Mouse (Mus musculus) intestine, embryonic 14.5 days (tissue): ENCODE data around the gene Parp16. TPM values are rescaled to one million over a fixed set of nuclear protein-coding genes. Genes with fewer than 3 reads are reported as not detected.

Source experiments
- ATAC-seq: fragments of 200-750 bp; cut with Nextera tagmentation; replicated peaks from 2 replicates; pipeline ENCODE4 v1.8.0; 2017; ENCODE audit warnings: low read depth, moderate number of reproducible peaks, moderate TSS enrichment, moderate library complexity; ENCODE audit not compliant: low FRiP score, low TSS enrichment
- DNase-seq: peaks from one replicate; pipeline ENCODE4 v3.0.0-alpha.2; 2018; ENCODE audit warnings: low spot score
- H3K27ac ChIP-seq: fragments of 300-500 bp; sonication (generic); 2 replicates; pipeline ENCODE4 v1.5.1; 2014; ENCODE audit warnings: low read depth, mild to moderate bottlenecking, control low read depth
- H3K27me3 ChIP-seq: fragments of 300-500 bp; sonication (generic); replicated peaks from 2 replicates; pipeline ENCODE4 v1.6.1; 2014; ENCODE audit warnings: low read length, control low read depth; ENCODE audit not compliant: control insufficient read depth, insufficient read depth
- H3K36me3 ChIP-seq: fragments of 300-500 bp; sonication (generic); 2 replicates; pipeline ENCODE4 v1.6.1; 2014; ENCODE audit warnings: low read length, control low read depth; ENCODE audit not compliant: control insufficient read depth, insufficient read depth
- H3K4me1 ChIP-seq: fragments of 300-500 bp; sonication (generic); replicated peaks from 2 replicates; pipeline ENCODE4 v1.6.1; 2014; ENCODE audit warnings: low read length, control low read depth, mixed read lengths; ENCODE audit not compliant: control insufficient read depth, insufficient read depth
- H3K4me2 ChIP-seq: fragments of 300-500 bp; sonication (generic); 2 replicates; pipeline ENCODE4 v1.6.1; 2014; ENCODE audit warnings: low read length
- H3K4me3 ChIP-seq: fragments of 300-500 bp; sonication (generic); 2 replicates; pipeline ENCODE4 v1.5.1; 2014; ENCODE audit warnings: low read depth, low read length, control low read depth, mixed read lengths
- H3K9ac ChIP-seq: fragments of 300-500 bp; sonication (generic); 2 replicates; pipeline ENCODE4 v1.6.1; 2014; ENCODE audit warnings: mild to moderate bottlenecking, low read length
- H3K9me3 ChIP-seq: fragments of 300-500 bp; sonication (generic); 2 replicates; pipeline ENCODE4 v1.6.1; 2016; ENCODE audit warnings: low read length, control low read depth; ENCODE audit not compliant: control insufficient read depth
- WGBS: fragments of 180-500 bp; shearing (Covaris S2); extraction: QIAGEN DNeasy Blood & Tissue Kit; methylation state at CpG from one replicate; pipeline ENCODE4 v1.1.7; 2014; 5-methylcytosine and 5-hydroxymethylcytosine counted together
- polyA plus RNA-seq: library from polyadenylated mRNA; unstranded; fragments of >200 nt; fragmentation: Nextera tagmentation; extraction: Ambion mirVana; gene quantifications from 2 replicates; pipeline ENCODE4 v1.2.1, GENCODE M21; 2014

Gene Parp16
- polyA plus RNA-seq, 1 experiment from 2014 or later: 9.1 TPM

- no peak for ATAC-seq
- H3K27me3 ChIP-seq: peaks cover 29% of the 10 kb centered on the region
- 62% methylated on average over 4 of the region's 4 CpGs for WGBS
Observed at GRCm38 (mm10) chr9:65161188-65161587, 34.0 kb upstream of the Parp16 start.

DNA sequence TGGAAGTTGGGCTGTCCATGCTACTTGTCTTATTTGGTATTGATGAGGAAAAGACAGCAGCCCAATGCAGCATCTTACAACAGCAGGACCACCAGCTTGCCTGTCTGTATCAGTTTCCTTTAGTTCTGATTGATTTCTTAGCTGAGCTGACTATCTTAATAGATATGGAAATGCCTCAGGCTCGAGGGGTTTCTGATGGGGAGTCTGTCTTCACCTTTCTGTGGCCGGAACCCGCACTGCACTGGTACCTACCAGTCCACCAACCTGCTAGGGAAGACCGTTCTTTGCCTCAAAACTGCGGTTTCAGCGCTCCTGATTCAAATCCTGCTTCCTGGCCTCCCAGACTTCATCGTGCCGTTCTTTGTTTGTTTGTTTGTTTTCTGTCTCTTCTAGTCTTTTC, 33.3 kb upstream of the Parp16 start:
- Histone ChIP-seq H3K27me3 (peaks cover 29% of the 10 kb centered on the region), H3K4me1 (peaks cover 6% of the 10 kb centered on the region), H3K9ac (no peak overlapping the region), H3K27ac (no peak overlapping the region), H3K9me3 (0 out of 2 replicates have a peak, but pooled peaks cover 3% of the 10 kb centered on the region), H3K4me3 (no peak overlapping the region), H3K36me3 (no peaks in the 10 kb centered on the region), H3K4me2 (no peak overlapping the region)
- whole genome bisulfite sequencing: 45% methylated on average over 8 of the region's 8 CpGs
- DNase-seq (no peak), ATAC-seq (no peak)

More at GRCm38 (mm10) chr9:65161188-65161587, 34.0 kb upstream of the Parp16 start:
- Histone ChIP-seq H3K27ac (no peak overlapping the region), H3K4me2 (no peak overlapping the region), H3K4me1 (peaks cover 9% of the 10 kb centered on the region), H3K4me3 (no peak overlapping the region), H3K36me3 (no peaks in the 10 kb centered on the region), H3K9me3 (0 out of 2 replicates have a peak, but pooled peaks cover 3% of the 10 kb centered on the region), H3K9ac (no peak overlapping the region)
- no peak for DNase-seq

DNA sequence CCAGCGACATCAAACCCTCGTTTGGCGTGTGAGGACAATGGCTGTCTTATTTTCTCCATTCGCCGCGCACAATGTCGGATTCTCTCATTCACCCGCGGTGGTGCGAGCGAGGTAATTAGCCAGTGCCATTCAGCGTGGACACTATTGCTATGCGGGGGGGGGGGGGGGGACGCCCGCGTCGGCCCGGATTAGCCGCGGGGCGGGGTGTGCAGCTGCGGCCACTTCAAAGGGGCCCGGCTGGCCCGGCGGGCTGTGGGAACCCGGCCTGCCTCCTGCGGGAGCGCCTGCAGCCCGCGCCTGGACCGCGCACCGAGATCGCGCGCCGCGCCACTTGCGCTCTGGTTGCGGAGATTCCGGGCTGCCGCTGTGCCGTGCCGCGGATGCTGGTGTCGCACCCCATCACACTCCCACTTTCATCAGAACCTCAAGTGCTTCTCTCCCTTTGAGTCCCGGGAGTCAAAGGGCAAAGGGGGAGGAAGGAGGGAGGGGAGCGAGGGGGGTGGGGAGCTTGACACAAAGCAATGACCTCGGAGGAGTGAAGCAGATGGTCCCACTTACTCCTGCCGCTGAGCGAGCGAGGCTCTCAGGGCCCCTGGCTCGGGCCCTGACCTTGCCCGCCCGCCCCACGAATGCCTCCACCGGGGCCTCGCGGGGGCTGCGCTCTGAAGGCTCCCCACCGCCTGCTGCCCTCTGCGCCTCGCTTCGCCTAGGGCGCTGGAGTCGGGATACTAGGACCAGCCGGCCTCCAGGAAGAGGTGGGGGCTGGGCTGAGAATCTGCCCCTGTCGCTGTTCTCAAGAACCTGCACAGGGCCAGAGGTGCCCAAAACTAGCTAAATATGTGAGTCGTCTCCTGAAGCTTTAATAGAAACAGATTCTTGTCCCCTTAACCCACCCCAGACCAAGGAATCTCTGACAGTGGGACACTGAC, 32.2 kb upstream of the Parp16 start:
- 0 out of 2 replicates have a peak overlapping the region, but pooled peaks have one; percentile 2 for H3K9ac ChIP-seq
- peak overlapping the region; percentile 38 for H3K4me3 ChIP-seq
- H3K27me3 ChIP-seq: peaks cover 29% of the 10 kb centered on the region
- H3K27ac ChIP-seq: no peak overlapping the region
- no peaks in the 10 kb centered on the region for H3K36me3 ChIP-seq
- 0 out of 2 replicates have a peak, but pooled peaks cover 3% of the 10 kb centered on the region for H3K9me3 ChIP-seq
- H3K4me2 ChIP-seq: peak overlapping the region; percentile 90
- 1% methylated on average over 69 of the region's 69 CpGs for WGBS
- peaks cover 6% of the 10 kb centered on the region for H3K4me1 ChIP-seq
- ATAC-seq (peak; percentile 56; the same call in 1 of the 2 replicates), DNase-seq (peak; percentile 73)

GRCm38 (mm10) chr9:65164870-65165269, 30.3 kb upstream of the Parp16 start:
- H3K27ac ChIP-seq: no peak overlapping the region
- no peaks in the 10 kb centered on the region for H3K36me3 ChIP-seq
- H3K4me1 ChIP-seq: peaks cover 16% of the 10 kb centered on the region
- H3K27me3 ChIP-seq: peaks cover 29% of the 10 kb centered on the region
- DNase-seq: no peak
- ATAC-seq: no peak
- H3K4me2 ChIP-seq: no peak overlapping the region
- 24% methylated on average over 1 of the region's 1 CpGs for WGBS
- no peak overlapping the region for H3K9ac ChIP-seq
- H3K9me3 ChIP-seq: 0 out of 2 replicates have a peak, but pooled peaks cover 3% of the 10 kb centered on the region
- no peak overlapping the region for H3K4me3 ChIP-seq

- H3K27ac ChIP-seq: no peak overlapping the region
- no peak overlapping the region for H3K9ac ChIP-seq
- 0 out of 2 replicates have a peak, but pooled peaks cover 3% of the 10 kb centered on the region for H3K9me3 ChIP-seq
- ATAC-seq (no peak), DNase-seq (no peak)
- H3K36me3 ChIP-seq: no peaks in the 10 kb centered on the region
- H3K4me2 ChIP-seq: no peak overlapping the region
- 23% methylated on average over 9 of the region's 9 CpGs for WGBS
- H3K27me3 ChIP-seq: peaks cover 24% of the 10 kb centered on the region
- H3K4me3 ChIP-seq: no peak overlapping the region
- H3K4me1 ChIP-seq: peaks cover 16% of the 10 kb centered on the region
Observed at GRCm38 (mm10) chr9:65166386-65166785, 28.8 kb upstream of the Parp16 start.

- Histone ChIP-seq H3K36me3 (no peaks in the 10 kb centered on the region), H3K27me3 (peaks cover 5% of the 10 kb centered on the region; the same call in 1 of the 2 replicates), H3K9me3 (0 out of 2 replicates have a peak, but pooled peaks cover 3% of the 10 kb centered on the region), H3K4me1 (peaks cover 10% of the 10 kb centered on the region), H3K27ac (no peak overlapping the region), H3K4me3 (no peak overlapping the region), H3K9ac (no peak overlapping the region), H3K4me2 (no peak overlapping the region)
- WGBS: 45% methylated on average over 6 of the region's 6 CpGs
- DNase-seq: no peak
- ATAC-seq: no peak
Observed at GRCm38 (mm10) chr9:65168534-65168933, 26.6 kb upstream of the Parp16 start.

DNA sequence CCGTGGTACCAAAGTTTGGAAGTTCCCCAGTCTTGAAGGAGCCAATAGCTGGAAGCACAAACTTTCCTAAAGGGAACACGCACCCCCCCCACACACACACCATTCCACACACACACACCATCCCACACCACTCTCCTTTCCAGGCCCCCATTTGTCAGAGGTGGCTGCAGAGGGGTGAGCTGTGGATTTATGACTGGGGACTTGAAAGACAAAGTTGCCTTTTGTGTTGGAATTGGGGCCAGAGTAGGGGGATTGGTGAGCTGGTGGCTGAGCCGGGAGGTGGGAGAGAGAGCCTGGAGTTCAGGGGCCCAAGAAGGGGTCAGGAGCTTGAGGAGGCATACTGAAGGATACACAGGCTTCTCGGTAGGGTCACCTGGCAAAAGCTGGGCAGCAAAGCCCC, 26.2 kb upstream of the Parp16 start:
- Histone ChIP-seq H3K9me3 (0 out of 2 replicates have a peak, but pooled peaks cover 3% of the 10 kb centered on the region), H3K9ac (no peak overlapping the region), H3K27ac (no peak overlapping the region), H3K4me1 (peaks cover 10% of the 10 kb centered on the region), H3K4me2 (no peak overlapping the region), H3K27me3 (peaks cover under 1% of the 10 kb centered on the region; the same call in 1 of the 2 replicates), H3K4me3 (no peak overlapping the region), H3K36me3 (no peaks in the 10 kb centered on the region)
- WGBS: 36% methylated on average over 4 of the region's 4 CpGs
- DNase-seq (no peak), ATAC-seq (no peak)

GRCm38 (mm10) chr9:65172654-65173053, 22.5 kb upstream of the Parp16 start:
- Histone ChIP-seq H3K27me3 (no peaks in the 10 kb centered on the region), H3K36me3 (no peaks in the 10 kb centered on the region), H3K27ac (no peak overlapping the region), H3K9ac (no peak overlapping the region), H3K4me3 (no peak overlapping the region), H3K4me2 (no peak overlapping the region), H3K4me1 (peaks cover 18% of the 10 kb centered on the region), H3K9me3 (no peaks in the 10 kb centered on the region)
- DNase-seq: no peak
- WGBS: 23% methylated on average over 9 of the region's 9 CpGs
- ATAC-seq: no peak
